Mouse (Mus musculus) embryonic fibroblast, embryonic 13.5 days (primary cell): ENCODE data around the gene Icos. TPM values are rescaled to one million over a fixed set of nuclear protein-coding genes. Genes with fewer than 3 reads are reported as not detected.

Source experiments
- H3K27ac ChIP-seq: 2 replicates; pipeline ENCODE4 v1.5.1; 2012; ENCODE audit warnings: low read length, control low read depth, inconsistent platforms; ENCODE audit not compliant: insufficient read depth
- H3K4me1 ChIP-seq: 2 replicates; pipeline ENCODE4 v1.6.1; 2011; ENCODE audit warnings: low read length; ENCODE audit not compliant: control insufficient read depth, insufficient read depth
- H3K4me3 ChIP-seq: 2 replicates; pipeline ENCODE4 v1.5.1; 2011; ENCODE audit warnings: mild to moderate bottlenecking, control low read depth, low read length; ENCODE audit not compliant: insufficient read depth
- CTCF ChIP-seq: IDR thresholded peaks from 2 replicates; pipeline ENCODE4 v1.5.1; 2011; ENCODE audit warnings: mild to moderate bottlenecking, control low read depth, low read length, moderate library complexity, borderline replicate concordance; ENCODE audit not compliant: insufficient read depth
- POLR2A ChIP-seq: IDR thresholded peaks from 2 replicates; pipeline ENCODE4 v1.6.1; 2011; ENCODE audit warnings: low read depth, mild to moderate bottlenecking, control low read depth, low read length, moderate library complexity
- polyA plus RNA-seq: library from polyadenylated mRNA; stranded (reverse); fragments of >200 nt; gene quantifications from 2 replicates; pipeline ENCODE4 v1.2.4, GENCODE M21; 2011; ENCODE audit warnings: low read depth; ENCODE audit not compliant: missing spikeins, insufficient read length

The Icos gene
- polyA plus RNA-seq, 1 experiment: not detected

- TF ChIP-seq POLR2A (no peak), CTCF (no peak)
- Histone ChIP-seq H3K4me1 (no peaks in the 10 kb centered on the region), H3K4me3 (no peak overlapping the region), H3K27ac (no peak overlapping the region)
Observed at GRCm38 (mm10) chr1:60961080-60961479, 16.6 kb upstream of the Icos start.

GRCm38 (mm10) chr1:60962095-60962494 lies 15.6 kb upstream of the Icos start:
- TF ChIP-seq CTCF: no peak
- no peaks in the 10 kb centered on the region for H3K4me1 ChIP-seq

GRCm38 (mm10) chr1:60967521-60967920 lies 10.2 kb upstream of the Icos start:
- Histone ChIP-seq H3K4me1 (no peaks in the 10 kb centered on the region), H3K27ac (no peak overlapping the region), H3K4me3 (no peak overlapping the region)
- TF ChIP-seq CTCF (no peak), POLR2A (no peak)

More at GRCm38 (mm10) chr1:60962095-60962494, 15.6 kb upstream of the Icos start:
- no peak overlapping the region for H3K4me3 ChIP-seq
- no peak overlapping the region for H3K27ac ChIP-seq

- Histone ChIP-seq H3K27ac (no peak overlapping the region), H3K4me3 (no peak overlapping the region), H3K4me1 (no peaks in the 10 kb centered on the region)
- no peak for TF ChIP-seq CTCF
- no peak for TF ChIP-seq POLR2A
Observed at GRCm38 (mm10) chr1:60970846-60971245, 6.9 kb upstream of the Icos start.

- no peak overlapping the region for H3K4me3 ChIP-seq
- TF ChIP-seq CTCF (no peak), POLR2A (no peak)
- H3K4me1 ChIP-seq: no peaks in the 10 kb centered on the region
- H3K27ac ChIP-seq: no peak overlapping the region
Observed at GRCm38 (mm10) chr1:60974221-60974620, 3.5 kb upstream of the Icos start.

GRCm38 (mm10) chr1:60975646-60976294 lies 2.0 kb upstream of the Icos start:
- no peak overlapping the region for H3K27ac ChIP-seq
- TF ChIP-seq POLR2A: no peak
- no peak for TF ChIP-seq CTCF
- H3K4me3 ChIP-seq: no peak overlapping the region

GRCm38 (mm10) chr1:60979126-60979842 lies 1.6 kb downstream of the Icos start:
- no peak for TF ChIP-seq POLR2A
- no peak for TF ChIP-seq CTCF
- no peak overlapping the region for H3K4me3 ChIP-seq
- no peaks in the 10 kb centered on the region for H3K4me1 ChIP-seq
- H3K27ac ChIP-seq: no peak overlapping the region

More at GRCm38 (mm10) chr1:60975646-60976294, 2.0 kb upstream of the Icos start:
- H3K4me1 ChIP-seq: no peaks in the 10 kb centered on the region

GRCm38 (mm10) chr1:60979843-60980235 lies 2.1 kb downstream of the Icos start:
- Histone ChIP-seq H3K4me1 (no peaks in the 10 kb centered on the region), H3K4me3 (no peak overlapping the region), H3K27ac (no peak overlapping the region)
- no peak for TF ChIP-seq POLR2A
- no peak for TF ChIP-seq CTCF

GRCm38 (mm10) chr1:60985075-60985474 lies 7.3 kb downstream of the Icos start:
- Histone ChIP-seq H3K4me1 (no peaks in the 10 kb centered on the region), H3K4me3 (no peak overlapping the region), H3K27ac (no peak overlapping the region)
- TF ChIP-seq CTCF (no peak), POLR2A (no peak)

- no peak for TF ChIP-seq POLR2A
- no peak for TF ChIP-seq CTCF
- Histone ChIP-seq H3K27ac (no peak overlapping the region), H3K4me1 (no peaks in the 10 kb centered on the region), H3K4me3 (no peak overlapping the region)
Observed at GRCm38 (mm10) chr1:60986141-60986540, 8.4 kb downstream of the Icos start.

- no peak overlapping the region for H3K4me3 ChIP-seq
- no peak for TF ChIP-seq POLR2A
- TF ChIP-seq CTCF: no peak
- no peak overlapping the region for H3K27ac ChIP-seq
- H3K4me1 ChIP-seq: no peaks in the 10 kb centered on the region
Observed at GRCm38 (mm10) chr1:60989086-60989485, 11.4 kb downstream of the Icos start.
